26 mouse cellular contexts compared by ENCODE assay signal in genomic region chr6:49136739-49137138, GRCm38 (mm10).
DNase-seq lines count a peak whose midpoint lies in the region; ATAC-seq and TF ChIP-seq lines count a peak whose summit lies in the region.
"Had no signal": no experiment of that assay in that cellular context is flagged by ENCODE, and none has a peak within 500 bp of the region (broad histone marks: within the 10 kb centered on the region; RNA-seq: fewer than 3 reads in every experiment).

No protein-coding gene starts in this region.

- no peak for ATAC-seq in liver, postnatal 0 days
- peak; percentile 73 for ATAC-seq in liver, embryonic 13.5 days (ENCODE audit: low read depth)
- ATAC-seq in liver, embryonic 16.5 days (ENCODE audit: low read depth): peak; percentile 50; the same call in 1 of the 2 replicates
- ATAC-seq in kidney, embryonic 16.5 days (ENCODE audit: low FRiP score, low TSS enrichment): no peak
- ATAC-seq: CD4-positive, CD25-positive, alpha-beta regulatory T cell, adult 4 months; forebrain, embryonic 14.5 days; forebrain, postnatal 0 days; hindbrain, postnatal 0 days had no signal

- 57% methylated on average over 5 of the region's 5 CpGs for WGBS in liver, postnatal 0 days (ENCODE audit: insufficient replicate concordance)
- WGBS in liver, embryonic 13.5 days (ENCODE audit: insufficient replicate concordance): 17% methylated on average over 5 of the region's 5 CpGs
- WGBS in liver, embryonic 16.5 days (ENCODE audit: insufficient replicate concordance): 23% methylated on average over 5 of the region's 5 CpGs
- 63% methylated on average over 5 of the region's 5 CpGs for WGBS in kidney, embryonic 16.5 days

- H3K4me2 ChIP-seq in liver, postnatal 0 days (ENCODE audit: low read depth, low read length): no peak overlapping the region
- H3K4me2 ChIP-seq in liver, embryonic 13.5 days: 0 out of 2 replicates have a peak overlapping the region, but pooled peaks have one; percentile 25
- H3K4me2 ChIP-seq in liver, embryonic 16.5 days (ENCODE audit: low read depth, low read length): no peak overlapping the region
- no peak overlapping the region for H3K4me2 ChIP-seq in kidney, embryonic 16.5 days (replicated peaks; ENCODE audit: low read depth, low read length)
- H3K4me2 ChIP-seq: embryonic facial prominence, embryonic 12.5 days; embryonic facial prominence, embryonic 15.5 days; heart, embryonic 13.5 days; hindbrain, embryonic 14.5 days had no signal

- H3K4me1 ChIP-seq in liver, postnatal 0 days (ENCODE audit: insufficient read depth): peaks cover 28% of the 10 kb centered on the region
- peaks cover 54% of the 10 kb centered on the region for H3K4me1 ChIP-seq in liver, embryonic 13.5 days (replicated peaks)
- peaks cover 21% of the 10 kb centered on the region for H3K4me1 ChIP-seq in liver, embryonic 16.5 days (ENCODE audit: control insufficient read depth, low read depth, low read length)
- H3K4me1 ChIP-seq in kidney, embryonic 16.5 days (ENCODE audit: insufficient read depth, low read length): peaks cover 12% of the 10 kb centered on the region
- H3K4me1 ChIP-seq: embryonic facial prominence, embryonic 12.5 days had no signal

- TF ChIP-seq EP300 in liver, postnatal 0 days (IDR thresholded peaks at IDR 0.05; ENCODE audit: low read depth): no peak

- H3K9me3 ChIP-seq in liver, postnatal 0 days (ENCODE audit: low read length): no peaks in the 10 kb centered on the region
- no peaks in the 10 kb centered on the region for H3K9me3 ChIP-seq in liver, embryonic 13.5 days (replicated peaks)
- no peaks in the 10 kb centered on the region for H3K9me3 ChIP-seq in liver, embryonic 16.5 days (replicated peaks; ENCODE audit: control insufficient read depth, low read length)
- H3K9me3 ChIP-seq in kidney, embryonic 16.5 days (ENCODE audit: low read length): no peaks in the 10 kb centered on the region
- H3K9me3 ChIP-seq: embryonic facial prominence, embryonic 12.5 days; embryonic facial prominence, embryonic 15.5 days; heart, embryonic 13.5 days had no signal

- no peak for TF ChIP-seq CTCF in liver, postnatal 0 days (IDR thresholded peaks at IDR 0.05; ENCODE audit: low read depth)

- H3K27ac ChIP-seq in liver, postnatal 0 days (ENCODE audit: low read depth): no peak overlapping the region
- no peak overlapping the region for H3K27ac ChIP-seq in liver, embryonic 13.5 days
- no peak overlapping the region for H3K27ac ChIP-seq in liver, embryonic 16.5 days (ENCODE audit: low read length)
- H3K27ac ChIP-seq in kidney, embryonic 16.5 days (ENCODE audit: low read length): no peak overlapping the region
- H3K27ac ChIP-seq: embryonic facial prominence, embryonic 12.5 days; embryonic facial prominence, embryonic 15.5 days; gastrocnemius, adult 2 months; heart, embryonic 13.5 days; hindbrain, embryonic 14.5 days; hindbrain, postnatal 0 days had no signal

- no peaks in the 10 kb centered on the region for H3K27me3 ChIP-seq in liver, postnatal 0 days (ENCODE audit: insufficient read depth, low read length)
- H3K27me3 ChIP-seq in liver, embryonic 13.5 days: no peaks in the 10 kb centered on the region
- no peaks in the 10 kb centered on the region for H3K27me3 ChIP-seq in liver, embryonic 16.5 days (ENCODE audit: control insufficient read depth, insufficient read depth, low read depth, low read length)
- H3K27me3 ChIP-seq in kidney, embryonic 16.5 days (ENCODE audit: insufficient read depth, low read length): no peaks in the 10 kb centered on the region
- H3K27me3 ChIP-seq: embryonic facial prominence, embryonic 12.5 days; embryonic facial prominence, embryonic 15.5 days; heart, embryonic 13.5 days had no signal

- peak; percentile 20 for DNase-seq in liver
- DNase-seq in liver, postnatal 0 days: no peak
- DNase-seq in c-Kit-positive CD71-positive TER-119-positive erythroid progenitor cells, embryonic 14.5 days (ENCODE audit: low spot score): peak; percentile 21
- peak; percentile 14 for DNase-seq in liver, embryonic 13.5 days
- DNase-seq in cerebellum, adult 11-12 months: no peak
- DNase-seq in T-cell, adult 2 months (ENCODE audit: low spot score): no peak
- DNase-seq: adrenal gland, adult 2 months; adrenal gland, postnatal 14 days; cerebellum, adult 2 months; cerebellum, adult 9-11 months; cerebellum, postnatal 25 days; forebrain, postnatal 0 days; gastrocnemius, adult 2 months; gastrocnemius, postnatal 14 days; heart, adult 18-20 months; heart, postnatal 14 days; heart, postnatal 4 days had no signal

- no peak overlapping the region for H3K4me3 ChIP-seq in liver, postnatal 0 days (ENCODE audit: low read depth, low read length)
- no peak overlapping the region for H3K4me3 ChIP-seq in liver, embryonic 13.5 days (replicated peaks)
- no peak overlapping the region for H3K4me3 ChIP-seq in liver, embryonic 16.5 days (ENCODE audit: low read depth, low read length)
- no peak overlapping the region for H3K4me3 ChIP-seq in kidney, embryonic 16.5 days (ENCODE audit: low read length)
- H3K4me3 ChIP-seq: embryonic facial prominence, embryonic 12.5 days; embryonic facial prominence, embryonic 15.5 days; gastrocnemius, adult 2 months; heart, embryonic 13.5 days had no signal

- no peak overlapping the region for H3K9ac ChIP-seq in liver, postnatal 0 days (replicated peaks)
- no peak overlapping the region for H3K9ac ChIP-seq in liver, embryonic 13.5 days
- H3K9ac ChIP-seq in liver, embryonic 16.5 days (ENCODE audit: low read depth, low read length): no peak overlapping the region
- no peak overlapping the region for H3K9ac ChIP-seq in kidney, embryonic 16.5 days (replicated peaks; ENCODE audit: low read length)
- H3K9ac ChIP-seq: embryonic facial prominence, embryonic 12.5 days; embryonic facial prominence, embryonic 15.5 days; forebrain, postnatal 0 days; heart, embryonic 13.5 days; hindbrain, embryonic 14.5 days had no signal

- H3K36me3 ChIP-seq in liver, postnatal 0 days (replicated peaks; ENCODE audit: insufficient read depth, low read length): no peaks in the 10 kb centered on the region
- no peaks in the 10 kb centered on the region; the same call in 1 of the 2 replicates for H3K36me3 ChIP-seq in liver, embryonic 13.5 days
- no peaks in the 10 kb centered on the region for H3K36me3 ChIP-seq in liver, embryonic 16.5 days (ENCODE audit: control insufficient read depth, insufficient read depth)
- peaks cover 6% of the 10 kb centered on the region; the same call in 1 of the 2 replicates for H3K36me3 ChIP-seq in kidney, embryonic 16.5 days (ENCODE audit: insufficient read depth, low read length)
- H3K36me3 ChIP-seq: embryonic facial prominence, embryonic 15.5 days had no signal

Comparison
In these comparisons a context has a peak if more than half of its experiments do, and no peak if none do; other contexts are left out.
1. DNase-seq: peak in liver (single experiment), c-Kit-positive CD71-positive TER-119-positive erythroid progenitor cells, embryonic 14.5 days (single experiment) and liver, embryonic 13.5 days (single experiment); none in liver, postnatal 0 days (single experiment), cerebellum, adult 11-12 months (single experiment) and T-cell, adult 2 months (single experiment).
2. ATAC-seq: peak in liver, embryonic 13.5 days (single experiment) and liver, embryonic 16.5 days (single experiment); none in liver, postnatal 0 days (single experiment) and kidney, embryonic 16.5 days (single experiment).